Mouse (Mus musculus): ENCODE results near the gene Gata5. TPM values are rescaled to one million over a fixed set of nuclear protein-coding genes. Genes with fewer than 3 reads are reported as not detected.

Gene Gata5
- 0.05 TPM in 1 of 2 replicates, not detected in the other for polyA plus RNA-seq (2012; ENCODE audit: low replicate concordance)

DNA sequence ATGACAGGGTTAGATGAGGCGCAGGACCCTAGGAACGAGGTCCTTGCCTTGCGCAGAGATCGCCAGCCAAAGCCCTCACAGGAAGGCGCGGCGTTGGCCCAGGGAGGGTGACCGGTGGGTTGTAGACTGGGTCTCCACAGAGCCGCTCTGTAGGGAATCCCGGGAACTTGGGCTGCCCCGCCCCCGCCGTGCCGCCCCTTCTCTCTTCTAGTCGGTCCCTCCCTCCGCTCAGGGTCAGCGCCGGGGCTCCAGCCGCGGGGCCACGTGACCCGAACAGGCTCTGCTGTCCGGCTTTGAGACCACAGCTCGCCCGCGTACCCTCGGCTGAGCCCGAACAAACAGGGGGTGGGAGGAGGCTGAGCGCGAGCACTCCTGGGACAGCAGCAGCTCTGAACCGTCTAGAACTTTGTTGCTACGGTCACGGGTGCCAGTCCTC is at the start of gene Gata5:
TSS of gene Gata5 (minus strand) at position 149 of the 436 bp plus-strand sequence.

DNA sequence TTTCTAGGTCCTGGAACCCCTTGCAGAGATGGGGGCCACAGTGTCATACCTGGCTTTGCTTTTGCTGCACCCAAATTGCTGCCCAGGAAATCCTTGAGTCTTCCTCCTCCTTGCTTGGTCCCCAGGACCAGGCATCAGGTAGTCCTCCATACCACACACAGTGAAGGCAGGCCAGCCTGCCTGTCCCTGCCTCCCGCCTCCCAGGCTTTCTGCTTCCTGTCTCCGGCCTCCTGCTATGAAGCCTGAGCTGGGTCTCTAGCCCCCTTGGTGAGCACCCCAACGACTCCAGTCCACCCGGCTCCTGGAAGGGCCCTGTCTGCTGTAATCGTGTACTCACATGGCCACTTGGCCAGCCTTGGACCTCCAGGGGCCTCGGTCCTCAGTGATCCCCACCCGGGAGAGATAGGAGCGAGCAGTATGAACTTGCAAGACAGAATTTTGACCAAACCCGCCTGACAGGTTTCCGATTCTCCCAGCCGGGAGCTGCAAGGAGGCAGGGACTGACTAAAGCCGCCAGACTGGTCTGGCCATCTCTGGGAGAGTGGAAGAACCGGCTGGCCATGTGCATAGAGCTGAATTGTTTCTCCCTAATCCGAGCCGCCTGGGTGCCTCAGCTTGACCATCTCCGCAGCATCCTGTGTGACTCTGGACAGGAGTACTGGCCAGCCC is 44.9 kb downstream of the Gata5 start, which contains the start of gene Rbbp8nl:
TSS of gene Rbbp8nl (minus strand) at position 440 of the 669 bp plus-strand sequence.

Other genes starting within 250 kb of the Gata5 start
- gene Hrh3, start 230.2 kb downstream of the Gata5 start, polyA plus RNA-seq (2012; ENCODE audit: low replicate concordance) = 0.42 TPM in 1 of 2 replicates, not detected in the other
- gene Osbpl2, start 215.4 kb downstream of the Gata5 start, polyA plus RNA-seq (2012; ENCODE audit: low replicate concordance) = 7.7 and 35.6 TPM in 2 replicates
- gene Adrm1, start 163.2 kb downstream of the Gata5 start, polyA plus RNA-seq (2012; ENCODE audit: low replicate concordance) = 761 and 1,456 TPM in 2 replicates
- gene Lama5, start 108.8 kb downstream of the Gata5 start, polyA plus RNA-seq (2012; ENCODE audit: low replicate concordance) = 3.2 and 3.3 TPM in 2 replicates
- 28.0 and 439 TPM in 2 replicates for gene Rps21, start 77.3 kb downstream of the Gata5 start, polyA plus RNA-seq (2012; ENCODE audit: low replicate concordance)
- gene Cables2, start 61.2 kb downstream of the Gata5 start, polyA plus RNA-seq (2012; ENCODE audit: low replicate concordance) = 30.5 and 84.7 TPM in 2 replicates
- gene Rbbp8nl, start 44.8 kb downstream of the Gata5 start, polyA plus RNA-seq (2012; ENCODE audit: low replicate concordance) = not detected in 2 replicates
- gene Slco4a1, start 121.5 kb upstream of the Gata5 start, polyA plus RNA-seq (2012; ENCODE audit: low replicate concordance) = 1.7 and 3.1 TPM in 2 replicates
- not detected in 2 replicates for gene Ntsr1, start 165.3 kb upstream of the Gata5 start, polyA plus RNA-seq (2012; ENCODE audit: low replicate concordance)
- 10.2 and 14.4 TPM in 2 replicates for gene Mrgbp, start 246.6 kb upstream of the Gata5 start, polyA plus RNA-seq (2012; ENCODE audit: low replicate concordance)